Mouse (Mus musculus) gonadal fat pad, adult 2 months (tissue): ENCODE measurements around the gene Clcn6. TPM values are rescaled to one million over a fixed set of nuclear protein-coding genes. Genes with fewer than 3 reads are reported as not detected.

Experiments used
- DNase-seq: peaks from one replicate; pipeline ENCODE4 v3.0.0-alpha.2; 2012; ENCODE audit warnings: low read depth
- polyA plus RNA-seq: library from polyadenylated mRNA; depleted of rRNA; stranded (reverse); fragments of >200 nt; gene quantifications from 2 replicates; pipeline ENCODE4 v1.2.3, GENCODE M21; 2012

The Clcn6 gene
- polyA plus RNA-seq, 1 experiment = 12.4 TPM

- DNase-seq = no peak
These were observed 1.6 kb upstream of the Clcn6 start for GRCm38 (mm10) chr4:148040029-148040830.

- no peak for DNase-seq
These were observed 820 bp upstream of the Clcn6 start for GRCm38 (mm10) chr4:148039254-148040028.

DNA sequence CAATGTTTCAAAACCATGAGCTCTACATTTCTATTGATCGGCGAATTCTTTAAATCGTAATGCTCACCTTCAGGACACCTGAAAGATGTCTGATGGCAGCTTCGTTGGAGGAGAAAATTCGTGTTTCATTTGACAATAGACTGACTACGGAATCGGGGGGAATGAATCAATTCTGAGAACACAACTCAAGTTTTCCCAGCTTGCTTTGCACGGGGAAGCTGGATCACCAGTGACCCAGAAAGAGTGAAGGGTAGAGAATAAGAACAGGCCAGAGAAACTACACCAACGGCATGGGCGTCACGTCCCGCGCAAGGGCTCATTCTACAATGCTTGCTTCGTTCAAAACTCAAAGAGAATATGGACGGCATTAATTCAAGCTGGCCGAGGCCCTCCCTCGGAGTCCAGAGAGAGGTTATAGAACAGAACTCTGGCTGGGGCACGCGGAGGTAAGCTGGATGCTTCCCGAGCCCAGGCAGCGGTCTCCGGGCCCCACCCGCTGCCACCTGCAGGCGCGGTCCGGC is 482 bp downstream of the Clcn6 start:
- no peak for DNase-seq

DNA sequence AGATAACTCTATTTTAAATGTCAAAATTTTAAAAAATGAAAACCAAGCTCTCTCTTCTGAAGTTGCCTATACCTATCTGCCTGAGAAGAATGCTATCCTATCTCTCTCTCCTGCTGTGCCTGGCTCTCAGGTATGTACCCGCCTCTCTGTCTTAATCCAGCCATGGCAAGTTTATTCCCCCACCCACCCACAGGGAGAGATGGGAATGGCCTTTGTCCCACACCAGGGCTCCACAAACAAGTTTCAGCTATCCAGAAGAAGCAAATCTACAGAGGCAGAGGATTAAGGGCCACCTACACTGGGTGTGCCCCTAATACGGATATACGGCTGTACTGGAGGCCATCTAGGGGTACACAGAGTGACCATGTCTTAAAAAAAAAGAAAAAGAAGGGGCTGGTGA is 3.2 kb downstream of the Clcn6 start:
- DNase-seq = no peak

DNA sequence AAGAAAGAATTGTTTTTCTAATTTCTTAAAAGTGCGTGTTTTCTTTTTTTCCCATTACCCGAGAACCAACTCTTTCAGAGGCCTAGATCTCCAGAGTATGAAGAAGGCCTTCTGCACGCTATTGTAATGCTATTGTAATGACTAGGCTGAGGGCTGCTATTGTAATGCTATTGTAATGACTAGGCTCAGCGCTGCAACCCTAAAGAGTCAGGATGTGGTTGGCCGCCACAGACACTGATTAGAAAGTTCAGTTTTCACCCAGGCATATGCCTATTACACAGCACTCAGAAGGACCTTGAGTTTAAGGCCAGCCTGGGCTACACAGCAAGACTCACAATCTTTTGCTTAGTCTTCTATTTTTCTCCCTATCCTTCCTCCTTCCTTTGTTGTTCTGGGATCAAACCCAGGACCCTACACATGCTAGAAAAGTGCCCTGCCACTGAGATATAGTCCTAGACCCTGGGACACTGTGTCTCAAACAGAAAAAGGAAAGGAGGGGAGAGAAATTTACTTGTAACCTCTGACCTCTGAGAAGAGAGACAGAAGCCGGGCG is 4.7 kb downstream of the Clcn6 start:
- no peak for DNase-seq

DNA sequence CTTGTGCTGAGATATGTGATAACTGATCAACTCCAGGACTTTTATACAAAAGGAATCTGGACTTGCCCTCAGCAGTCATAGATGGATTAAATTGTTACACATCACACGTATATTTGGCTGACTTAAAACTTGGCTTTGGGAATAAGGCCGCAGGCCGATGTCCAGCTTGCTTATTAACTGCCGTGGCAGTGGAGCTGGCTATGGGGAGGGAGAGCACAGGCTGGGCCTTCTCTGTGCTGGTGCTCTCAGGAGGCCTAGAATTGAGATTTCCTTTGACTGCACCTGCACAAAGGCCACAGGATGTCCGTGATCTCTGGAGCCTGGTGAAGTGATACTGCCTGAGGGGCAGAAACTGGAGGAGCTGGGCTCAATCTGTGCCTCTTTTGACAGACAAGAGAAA is 8.1 kb downstream of the Clcn6 start:
- DNase-seq = no peak

DNA sequence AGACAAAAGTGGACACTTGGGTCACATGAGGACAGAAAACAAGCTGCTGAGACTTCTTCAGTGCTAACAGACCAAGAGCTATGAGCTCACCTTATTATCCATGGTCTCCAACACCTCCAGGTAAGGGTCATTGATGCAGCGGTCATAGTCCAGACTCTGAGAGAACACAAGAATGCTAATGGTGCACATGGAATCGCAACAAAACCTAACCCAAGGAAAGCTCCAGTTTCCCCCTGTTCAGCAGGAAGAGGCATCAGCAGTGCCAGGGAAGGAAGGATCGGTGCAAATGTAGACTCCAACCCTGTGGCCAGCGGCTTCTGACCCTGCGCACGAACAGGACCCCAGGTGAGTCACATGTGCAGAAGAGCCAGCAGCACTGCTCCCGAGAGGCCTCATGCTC is 9.3 kb downstream of the Clcn6 start:
- DNase-seq = no peak

GRCm38 (mm10) chr4:148024003-148024402 is 14.6 kb downstream of the Clcn6 start:
- no peak for DNase-seq

GRCm38 (mm10) chr4:148018410-148018809 is 20.2 kb downstream of the Clcn6 start:
- DNase-seq = no peak

DNA sequence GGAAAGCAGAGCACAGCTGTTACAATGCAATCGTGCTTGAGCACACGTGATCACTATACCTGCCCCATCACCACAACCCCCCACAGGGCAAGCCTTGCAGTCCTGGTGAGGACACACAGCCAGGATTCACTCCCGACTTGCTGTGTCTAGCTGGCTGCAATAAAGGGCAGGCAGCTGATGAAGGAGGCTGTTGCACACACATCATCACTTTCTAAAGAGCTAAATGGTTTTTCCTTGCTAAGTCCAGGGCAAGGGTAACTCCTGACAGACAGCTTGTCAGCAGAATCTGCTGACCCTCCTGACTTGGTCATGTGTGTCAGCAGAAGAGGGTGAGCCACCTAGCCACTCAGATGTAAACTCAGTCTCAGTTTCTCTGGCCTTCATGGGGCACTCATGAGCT is 21.6 kb downstream of the Clcn6 start:
- no peak for DNase-seq

DNA sequence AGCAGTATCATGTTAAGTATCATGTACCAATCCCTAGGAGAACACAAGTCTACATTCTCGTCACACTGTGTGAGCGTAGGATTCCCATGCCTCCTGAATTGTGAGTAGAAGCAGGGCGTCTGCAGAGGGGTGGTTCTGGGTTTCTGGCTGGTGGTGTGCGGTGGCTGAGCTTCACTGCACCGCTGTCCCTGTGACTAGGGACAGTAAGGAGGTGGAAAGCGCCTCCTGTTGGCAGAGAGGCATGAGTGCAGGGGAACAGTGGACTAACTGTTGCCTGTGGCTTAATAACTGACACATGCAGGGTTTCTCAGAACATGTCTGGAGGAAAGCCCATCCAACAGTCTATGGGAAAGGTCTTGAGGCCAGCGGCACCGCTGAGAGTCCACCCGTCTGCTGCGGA is 23.2 kb downstream of the Clcn6 start:
- no peak for DNase-seq

DNA sequence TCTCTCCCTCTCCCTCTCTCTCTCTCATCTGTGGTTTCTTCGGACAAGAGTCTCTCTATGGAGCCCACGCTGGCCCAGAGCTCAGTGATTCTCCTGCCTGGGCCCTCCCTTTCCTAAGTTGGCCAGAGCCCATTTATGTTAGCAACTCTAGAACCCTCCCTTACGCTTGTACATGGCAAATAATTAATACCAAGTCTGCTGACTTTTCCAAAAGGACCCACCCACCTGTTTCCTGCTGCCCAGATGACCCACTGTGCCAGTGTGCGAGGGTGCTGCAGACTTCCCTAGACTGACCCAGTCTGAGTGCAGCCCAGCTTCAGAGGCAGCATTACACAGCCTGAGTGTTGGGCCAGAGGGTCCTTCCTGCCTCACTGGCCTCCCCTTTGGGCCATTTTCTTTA is 26.4 kb downstream of the Clcn6 start:
- no peak for DNase-seq

DNA sequence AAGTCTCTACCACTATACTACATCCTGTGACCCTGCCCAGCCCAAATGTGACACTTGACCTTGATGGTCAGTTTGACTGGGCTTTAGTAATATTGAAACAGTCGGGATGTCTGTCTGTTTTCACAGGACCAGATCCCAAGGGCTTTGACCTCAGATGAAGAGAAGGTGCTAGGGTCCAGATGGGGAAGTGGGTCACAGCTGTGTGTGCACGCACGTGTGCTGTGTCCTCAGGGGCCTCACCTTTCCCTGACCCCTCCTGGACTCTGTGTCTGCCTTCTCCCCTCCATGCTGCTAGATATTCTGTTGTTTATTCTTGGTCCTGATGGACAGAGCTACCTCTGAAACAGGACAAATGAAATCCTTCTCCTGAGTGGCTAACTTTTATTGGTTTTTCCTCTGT is 27.3 kb downstream of the Clcn6 start:
- DNase-seq = no peak

DNA sequence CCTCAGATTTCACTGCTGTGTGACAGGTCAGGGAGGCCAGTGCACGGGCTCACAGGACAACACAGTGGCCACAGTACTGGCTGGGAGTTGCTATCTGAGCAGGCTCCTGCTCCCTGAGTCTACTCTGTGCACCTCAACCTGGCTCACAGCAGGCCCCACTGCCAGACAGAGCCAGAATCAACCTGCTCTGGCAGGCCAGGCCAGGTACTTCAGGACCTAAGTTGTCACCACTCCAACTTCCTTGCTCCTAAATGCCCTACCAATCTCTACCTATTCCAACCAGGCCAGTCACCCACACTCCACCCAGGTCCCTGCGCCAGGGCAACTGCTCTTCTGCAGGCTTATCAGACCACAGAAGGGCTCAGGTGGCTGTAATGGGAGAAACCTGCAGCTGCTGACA is 29.0 kb downstream of the Clcn6 start:
- DNase-seq = no peak

DNA sequence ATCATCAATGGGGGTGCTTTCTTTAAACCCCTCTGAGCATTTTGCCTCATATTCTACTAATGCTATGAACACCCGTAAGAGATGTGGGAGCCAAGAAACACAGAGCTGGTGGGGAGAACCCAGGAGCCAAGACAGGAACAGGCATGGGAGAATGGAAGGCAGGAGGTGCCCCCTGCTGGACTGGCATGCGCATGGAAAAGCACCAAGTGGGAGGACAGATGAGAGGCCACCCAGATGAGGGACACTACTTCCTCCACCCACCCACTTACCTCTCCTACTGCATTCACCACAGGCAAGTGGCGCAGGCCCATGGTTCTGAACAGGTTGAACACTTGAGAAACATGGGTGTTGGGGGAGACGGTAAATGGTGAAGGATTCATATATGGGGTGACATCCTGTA is 30.2 kb downstream of the Clcn6 start:
- DNase-seq = no peak

GRCm38 (mm10) chr4:148004361-148004760 is 34.3 kb downstream of the Clcn6 start:
- no peak for DNase-seq

- DNase-seq = no peak
These were observed 36.8 kb downstream of the Clcn6 start for GRCm38 (mm10) chr4:148001866-148002265.

- DNase-seq = no peak
These were observed 37.4 kb downstream of the Clcn6 start for GRCm38 (mm10) chr4:148001013-148001789.

GRCm38 (mm10) chr4:148000202-148000772 is 38.3 kb downstream of the Clcn6 start, which contains the start of gene Nppa:
Gene Nppa (plus strand): TSS chr4:148000722.
- DNase-seq = no peak

DNA sequence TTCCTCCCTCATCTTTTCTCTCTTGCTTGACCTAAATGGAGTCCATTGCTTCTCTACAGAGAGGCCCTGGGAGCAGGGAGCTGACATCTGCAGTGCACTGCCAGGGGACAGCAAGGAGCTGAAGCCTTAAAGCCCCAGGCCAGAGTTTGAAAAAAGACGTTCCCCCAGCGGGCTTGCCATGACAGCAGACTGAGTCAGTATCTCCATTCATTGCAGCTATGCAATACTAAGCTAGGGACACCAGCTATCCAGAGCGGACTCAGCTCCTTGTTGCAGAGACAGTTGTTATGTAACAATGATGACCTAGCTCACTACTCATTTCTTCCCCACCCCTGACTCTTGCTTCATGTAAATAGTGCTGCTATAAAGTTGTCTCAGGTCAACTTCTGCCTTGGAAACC is 43.3 kb downstream of the Clcn6 start:
- no peak for DNase-seq

DNA sequence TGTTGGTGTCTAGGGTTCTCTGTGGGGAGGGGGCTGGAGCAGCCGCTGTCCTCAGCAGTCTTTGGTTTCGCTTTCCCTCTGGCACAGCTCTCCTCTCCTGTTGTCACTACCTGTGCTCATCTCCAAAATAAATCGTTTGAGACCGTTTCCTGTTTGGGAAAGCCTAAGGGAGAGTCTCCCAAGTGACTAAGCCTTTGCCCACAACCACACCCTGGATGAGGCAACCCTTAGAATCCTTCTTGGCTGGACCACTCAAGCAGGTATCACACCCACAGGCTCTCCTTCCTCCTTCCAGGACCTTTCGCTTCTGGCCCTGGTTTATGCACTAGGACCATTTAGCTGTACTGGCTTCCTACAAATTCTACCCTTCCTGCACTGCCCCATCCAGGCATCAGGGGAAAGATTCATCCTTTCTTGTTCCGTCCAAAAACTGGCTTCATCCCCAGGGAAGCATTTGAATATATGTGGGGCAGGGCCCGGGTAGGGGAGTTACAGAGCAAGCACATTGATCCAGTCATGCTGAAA is 45.0 kb downstream of the Clcn6 start:
- DNase-seq = no peak
